Mouse (Mus musculus) gastrocnemius, postnatal 4 days (tissue): ENCODE measurements at regions not wholly inside any gene's neighbourhood (a gene's known extent, or its start where the extent isn't known, plus 50 kb on each side); places are given as distances from the start of the nearest gene placed in this dataset.
"Not testable (repeated sequence)": the region's sequence is repeated elsewhere in the genome, so short reads cannot be mapped to it uniquely, and the experiment has no call there.

Experiments used
- DNase-seq, 2 experiments: peaks; one replicate each; pipeline ENCODE4 v3.0.0; 2021 to 2022; ENCODE audit warnings: low spot score in 2 of 2, mixed read lengths in 2 of 2

- no peak for DNase-seq
Observed at GRCm38 (mm10) chr12:97218445-97218844, 1040.8 kb downstream of the Galc start.

DNA sequence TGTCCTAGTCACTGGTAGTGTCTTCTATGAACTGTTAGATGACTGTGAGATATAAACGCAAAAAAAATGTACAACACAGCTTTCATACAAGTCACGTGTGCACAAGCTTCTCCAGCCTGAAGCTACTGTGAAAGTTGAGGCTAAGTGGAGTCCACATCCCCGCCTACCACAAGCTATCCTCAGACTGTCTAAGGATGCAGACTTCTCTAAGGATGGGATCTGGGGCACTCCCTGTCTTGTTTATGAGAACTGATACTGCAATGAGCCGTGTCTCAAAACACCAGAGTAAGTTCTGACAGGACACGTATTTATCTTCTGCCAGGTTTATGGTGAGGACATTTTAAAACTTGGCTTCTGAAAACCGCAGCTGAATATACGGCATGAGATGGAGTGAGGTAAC, 1041.7 kb downstream of the Galc start:
- no peak for DNase-seq

- DNase-seq = no peak
Observed at GRCm38 (mm10) chr12:97203636-97204389, 1055.4 kb downstream of the Galc start.

- no peak for DNase-seq
Observed at GRCm38 (mm10) chr12:97161853-97162252, 1097.4 kb downstream of the Galc start.

DNA sequence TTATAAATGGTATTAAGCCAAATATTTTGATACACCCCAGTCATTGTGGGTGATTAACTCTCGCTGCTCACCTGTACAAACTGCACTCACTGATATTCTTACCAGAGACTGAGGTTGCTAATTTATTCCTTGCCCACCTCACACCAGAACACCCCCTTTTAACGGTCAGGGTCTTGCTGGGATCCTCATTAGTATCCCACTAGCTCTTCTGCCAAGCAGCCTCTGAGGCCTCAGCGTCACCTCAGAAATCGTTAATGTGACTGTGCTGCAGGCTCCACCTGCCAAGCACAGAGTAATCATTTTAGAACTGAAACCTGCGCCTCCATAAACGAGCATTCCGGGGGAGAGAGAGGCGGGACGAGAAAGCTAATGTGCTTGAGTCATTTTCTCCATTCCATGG, 1097.8 kb downstream of the Galc start:
- DNase-seq = no peak

DNA sequence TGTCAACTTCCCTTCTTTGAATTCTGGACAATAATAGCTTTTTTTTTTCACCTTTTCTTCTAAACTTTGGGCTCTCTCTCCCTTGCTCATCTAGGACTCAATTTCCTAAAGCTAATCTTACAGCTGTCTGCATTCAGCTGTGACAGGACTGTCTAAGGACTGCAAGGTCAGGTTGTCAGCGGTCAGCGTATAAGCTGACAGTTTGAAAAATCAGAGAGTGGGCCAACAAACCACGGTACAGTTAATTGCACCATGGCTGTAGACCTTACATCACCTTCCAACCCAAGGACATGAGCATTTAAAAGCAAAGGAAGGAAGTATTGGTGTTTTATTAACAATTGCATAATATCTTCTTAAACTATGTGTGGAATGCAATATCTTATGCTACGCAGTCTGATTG, 1100.9 kb downstream of the Galc start:
- DNase-seq = no peak

GRCm38 (mm10) chr12:97157748-97158147, 1101.5 kb downstream of the Galc start:
- DNase-seq = no peak

DNA sequence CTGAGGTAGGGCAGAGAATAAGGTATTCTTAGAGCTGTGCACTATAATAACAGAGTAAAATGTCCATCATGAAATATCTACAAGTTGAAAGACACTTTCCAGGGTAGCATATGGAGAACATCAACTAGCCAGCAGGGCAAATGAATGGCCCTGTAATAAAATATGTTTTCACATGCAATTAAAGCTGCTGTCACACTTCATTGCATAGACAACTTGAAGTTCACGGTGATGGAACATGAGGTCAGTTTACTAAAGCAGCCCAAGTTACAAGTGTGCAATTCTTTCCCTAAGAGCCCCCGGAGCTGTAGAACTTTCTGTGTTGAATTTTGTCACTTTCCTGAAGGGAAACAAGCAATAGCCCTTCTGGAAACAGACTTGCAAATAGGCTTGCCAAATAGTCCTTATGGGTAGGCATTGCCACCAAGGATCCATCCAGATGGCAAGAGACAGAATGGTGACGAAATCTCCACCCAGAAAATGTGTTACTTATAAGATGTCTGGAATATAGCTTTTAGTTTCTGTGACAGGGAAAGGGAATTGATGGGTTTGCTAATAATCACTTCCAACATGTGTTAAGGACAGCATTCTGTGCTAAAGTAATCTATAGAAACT, 1102.7 kb downstream of the Galc start:
- DNase-seq = no peak

- no peak for DNase-seq
Observed at GRCm38 (mm10) chr12:97142720-97143119, 1116.5 kb downstream of the Galc start.

GRCm38 (mm10) chr12:97137924-97138323, 1121.3 kb downstream of the Galc start:
- no peak for DNase-seq

DNA sequence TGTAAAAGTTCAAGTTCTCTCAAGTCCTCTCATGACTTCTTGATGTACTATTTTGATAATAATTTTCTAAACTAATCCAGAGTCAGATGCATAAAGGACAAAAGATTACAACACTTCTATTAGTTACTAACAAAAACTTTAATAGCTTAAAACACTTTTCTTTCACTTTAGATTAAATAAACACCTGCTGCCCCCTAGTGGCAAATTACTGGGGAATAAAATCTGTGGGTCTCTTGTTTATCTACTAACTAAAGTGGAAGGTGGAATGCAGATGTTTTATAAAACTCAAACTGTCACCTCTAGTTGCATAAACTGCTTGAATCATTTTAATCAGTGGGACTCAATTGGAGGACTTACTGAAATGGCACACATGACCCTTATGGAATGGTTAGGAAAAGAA, 1129.0 kb downstream of the Galc start:
- peak in 1 of 2 experiments; percentile 7 for DNase-seq

- DNase-seq = no peak
Observed at GRCm38 (mm10) chr12:97090577-97091214, 1168.6 kb downstream of the Galc start.

DNA sequence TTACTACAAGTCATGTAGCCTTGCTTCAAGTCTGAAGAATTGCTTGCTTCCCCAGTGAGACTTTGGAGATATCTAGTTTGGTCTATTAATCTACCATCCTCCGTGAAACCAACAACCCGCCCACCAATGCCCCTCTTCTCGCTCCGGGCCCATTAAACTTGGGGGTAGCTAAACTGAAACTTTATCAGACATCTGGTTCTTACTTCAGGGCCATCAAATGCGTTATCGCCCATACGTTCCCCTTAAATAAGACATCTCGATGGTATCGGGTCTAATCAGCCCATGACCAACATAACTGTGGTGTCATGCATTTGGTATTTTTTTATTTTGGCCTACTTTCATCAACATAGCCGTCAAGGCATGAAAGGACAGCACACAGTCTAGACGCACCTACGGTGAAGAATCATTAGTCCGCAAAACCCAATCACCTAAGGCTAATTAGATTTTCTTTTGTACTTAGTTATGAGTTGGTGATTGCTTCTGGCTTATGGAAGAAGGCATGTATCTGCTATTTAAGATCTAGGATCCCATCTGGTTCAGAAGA, 1197.8 kb downstream of the Galc start:
- not testable (repeated sequence) for DNase-seq

GRCm38 (mm10) chr12:97047674-97048073, 1211.6 kb downstream of the Galc start:
- DNase-seq = no peak
